Mouse (Mus musculus): ENCODE measurements at regions not wholly inside any gene's neighbourhood (a gene's known extent, or its start where the extent isn't known, plus 50 kb on each side); places are given as distances from the start of the nearest gene placed in this dataset.

GRCm38 (mm10) chr10:51291412-51292207 lies 188.8 kb upstream of the Gm49339 start:
- no peak for DNase-seq

GRCm38 (mm10) chr10:51312814-51313213 lies 167.6 kb upstream of the Gm49339 start:
- DNase-seq: no peak

- DNase-seq: no peak
Observed at GRCm38 (mm10) chr10:51320207-51320606, 160.2 kb upstream of the Gm49339 start.

GRCm38 (mm10) chr10:51328772-51329171 lies 151.6 kb upstream of the Gm49339 start:
- DNase-seq: no peak

- DNase-seq: no peak
Observed at GRCm38 (mm10) chr10:51329386-51329785, 151.0 kb upstream of the Gm49339 start.

Data from layer of hippocampus, adult 9-11 months (tissue).